Mouse (Mus musculus) ES-E14 (cell line): ENCODE results near the gene Ccnt2. TPM values are rescaled to one million over a fixed set of nuclear protein-coding genes. Genes with fewer than 3 reads are reported as not detected.
"Not testable (repeated sequence)": the region's sequence is repeated elsewhere in the genome, so short reads cannot be mapped to it uniquely, and the experiment has no call there.

Experiments
- DNase-seq: peaks from one replicate; pipeline ENCODE4 v3.0.0-alpha.2; 2013; ENCODE audit warnings: low read depth, low spot score
- H3K27ac ChIP-seq: 2 replicates; pipeline ENCODE4 v1.5.1; 2012; ENCODE audit warnings: low read depth, mild to moderate bottlenecking, low read length, moderate library complexity, mixed read lengths; ENCODE audit not compliant: poor library complexity, insufficient read depth, severe bottlenecking
- H3K36me3 ChIP-seq: 2 replicates; pipeline ENCODE4 v1.6.1; 2012; ENCODE audit warnings: mild to moderate bottlenecking, low read length, moderate library complexity, mixed read lengths; ENCODE audit not compliant: control insufficient read depth, poor library complexity, insufficient read depth, severe bottlenecking
- H3K4me1 ChIP-seq, 2 experiments: fragments of 150-350 bp in 1 of 2; sonication (generic) in 1 of 2; 2 replicates each; pipeline ENCODE4 v1.6.1; 2012; ENCODE audit warnings: low read length in 2 of 2, mild to moderate bottlenecking in 1 of 2, mixed read lengths in 1 of 2; ENCODE audit not compliant: control insufficient read depth in 2 of 2, insufficient read depth in 2 of 2, poor library complexity in 1 of 2
- H3K4me3 ChIP-seq, 2 experiments: fragments of 150-350 bp in 1 of 2; sonication (generic) in 1 of 2; 2 replicates each; pipeline ENCODE4 v1.5.1; 2012; ENCODE audit warnings: low read length in 2 of 2, low read depth in 1 of 2, mild to moderate bottlenecking in 1 of 2, mixed read lengths in 1 of 2; ENCODE audit not compliant: insufficient read depth in 1 of 2, poor library complexity in 1 of 2, severe bottlenecking in 1 of 2
- H3K9ac ChIP-seq: 2 replicates; pipeline ENCODE4 v1.6.1; 2012; ENCODE audit warnings: low read depth, mild to moderate bottlenecking, low read length, mixed read lengths; ENCODE audit not compliant: poor library complexity, insufficient read depth, severe bottlenecking
- H3K9me3 ChIP-seq: fragments of 150-350 bp; sonication (generic); 2 replicates; pipeline ENCODE4 v1.6.1; 2012; ENCODE audit warnings: low read depth, mild to moderate bottlenecking, low read length; ENCODE audit not compliant: control insufficient read depth, insufficient read depth
- CHD2 ChIP-seq: IDR thresholded peaks from 2 replicates; pipeline ENCODE4 v1.6.1; 2014; ENCODE audit warnings: mild to moderate bottlenecking, low read depth, low read length, inconsistent platforms
- HCFC1 ChIP-seq: IDR thresholded peaks from 2 replicates; pipeline ENCODE4 v1.6.1; 2012; ENCODE audit warnings: low read length, inconsistent platforms, borderline replicate concordance; ENCODE audit not compliant: insufficient read depth
- MAFK ChIP-seq: IDR thresholded peaks from 2 replicates; pipeline ENCODE4 v1.6.1; 2014; ENCODE audit warnings: mild to moderate bottlenecking, low read depth, low read length, inconsistent platforms; ENCODE audit not compliant: insufficient read depth
- ZC3H11A ChIP-seq: IDR thresholded peaks from 2 replicates; pipeline ENCODE4 v1.6.1; 2012; ENCODE audit warnings: low read depth, mild to moderate bottlenecking, inconsistent platforms, low read length, borderline replicate concordance
- ZNF384 ChIP-seq: IDR thresholded peaks from 2 replicates; pipeline ENCODE4 v1.6.1; 2012; ENCODE audit warnings: low read depth, low read length, inconsistent platforms
- in situ Hi-C, 2 experiments: fragments of 600-800 bp; cut with MboI; formaldehyde crosslinking; loops; one replicate each; pipeline ENCODE4 v1.15.1; 2025; ENCODE audit warnings: low sequenced_read_pairs in 2 of 2, inconsistent platforms in 1 of 2; ENCODE audit not compliant: unreplicated experiment in 2 of 2
- total RNA-seq: library from RNA; depleted of rRNA; stranded (reverse); fragments of 300-350 nt; gene quantifications from 2 replicates; pipeline ENCODE4 v1.2.3, GENCODE M21; 2012

The Ccnt2 gene
- total RNA-seq, 1 experiment = 56.6 TPM

DNA sequence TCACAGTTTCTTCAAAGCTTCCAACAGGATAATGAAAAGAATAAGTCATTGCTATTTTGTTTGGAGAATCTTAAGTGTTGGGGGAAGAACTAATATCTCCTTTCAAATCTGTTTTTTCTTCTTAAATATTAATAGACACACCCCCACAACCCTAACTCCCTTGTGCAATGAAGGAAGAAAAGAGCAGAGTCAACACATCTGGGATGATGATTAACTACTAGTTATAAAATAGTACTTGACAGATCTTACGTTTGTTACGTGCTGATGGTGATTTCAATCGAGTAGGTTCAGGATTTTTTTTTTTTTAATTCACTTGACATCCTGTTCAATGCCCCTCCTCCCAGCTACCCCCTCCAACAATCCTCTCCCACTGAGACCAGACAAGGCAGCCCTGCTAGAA lies 38.6 kb upstream of the Ccnt2 start:
- DNase-seq = no peak
- Histone ChIP-seq H3K9ac (no peak overlapping the region), H3K4me1 (no peaks in the 10 kb centered on the region), H3K9me3 (no peaks in the 10 kb centered on the region), H3K27ac (no peak overlapping the region), H3K36me3 (no peaks in the 10 kb centered on the region), H3K4me3 (no peak overlapping the region)
- in situ Hi-C loops = no loop called here
- no peak for TF ChIP-seq MAFK
- TF ChIP-seq HCFC1 = no peak
- no peak for TF ChIP-seq ZC3H11A
- no peak for TF ChIP-seq ZNF384
- TF ChIP-seq CHD2 = no peak

DNA sequence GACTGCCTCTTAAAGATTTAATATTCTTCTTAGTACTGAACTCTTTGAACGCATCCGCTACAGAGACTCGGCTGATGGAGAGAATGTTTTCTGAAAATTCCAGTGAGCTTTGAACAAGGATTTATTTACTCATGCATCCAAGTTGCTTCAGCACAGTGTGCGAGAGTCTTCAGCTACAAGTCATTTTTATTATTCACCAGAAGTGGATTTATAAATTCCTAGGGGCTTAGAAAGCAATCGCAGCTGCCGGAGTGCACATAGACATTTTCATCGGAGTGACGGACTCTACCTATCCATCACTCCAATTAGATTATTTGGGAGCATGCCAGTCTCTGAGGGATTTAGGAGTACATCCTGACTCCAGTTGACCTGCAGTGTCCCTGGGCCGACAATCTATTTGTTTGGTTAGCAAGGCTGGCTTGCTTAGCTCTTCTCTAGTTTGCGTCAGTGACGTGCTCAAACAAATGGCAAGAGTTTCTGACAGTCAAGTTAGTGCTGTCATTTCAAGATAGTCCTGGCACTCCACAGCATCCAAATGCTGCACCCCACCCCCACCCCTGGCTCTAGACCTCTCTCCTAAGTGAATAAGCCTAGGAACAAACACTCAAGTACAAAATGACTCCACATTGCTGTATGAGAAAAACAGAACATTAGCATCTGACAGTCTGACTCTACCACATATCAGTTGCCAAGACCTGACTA lies 23.4 kb upstream of the Ccnt2 start:
- no peak for DNase-seq
- no peak for TF ChIP-seq ZNF384
- TF ChIP-seq ZC3H11A = no peak
- no peak for TF ChIP-seq MAFK
- TF ChIP-seq CHD2 = no peak
- TF ChIP-seq HCFC1 = no peak
- H3K4me1 ChIP-seq = no peaks in the 10 kb centered on the region
- no peaks in the 10 kb centered on the region for H3K9me3 ChIP-seq
- in situ Hi-C loops = loop anchor here (10.0 to 25.0 kb wide), 2 partner anchors 238 to 246 kb away; no protein-coding TSS in a partner anchor
- H3K27ac ChIP-seq = no peak overlapping the region
- no peaks in the 10 kb centered on the region for H3K36me3 ChIP-seq
- no peak overlapping the region for H3K4me3 ChIP-seq
- no peak overlapping the region for H3K9ac ChIP-seq

DNA sequence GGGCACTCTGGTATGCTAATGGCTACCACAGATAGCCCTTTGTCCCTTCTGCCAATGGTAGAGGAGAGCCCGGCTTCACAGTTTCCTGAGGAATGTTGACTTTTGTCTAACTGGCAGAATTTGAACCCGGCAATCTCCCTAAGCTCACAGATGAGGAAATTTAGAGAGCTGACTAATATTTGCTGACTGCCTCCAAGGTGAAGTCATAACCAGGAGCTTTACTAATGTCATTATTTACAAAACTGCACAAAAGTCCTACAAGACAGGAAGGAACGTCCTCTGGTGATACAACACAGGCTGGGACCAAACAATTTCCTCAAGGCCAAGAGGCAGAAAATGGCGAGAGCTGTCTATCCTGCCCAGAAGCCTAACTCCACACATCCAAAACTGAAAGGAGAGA lies 18.2 kb upstream of the Ccnt2 start:
- TF ChIP-seq ZC3H11A (no peak), HCFC1 (no peak), ZNF384 (no peak), CHD2 (no peak), MAFK (no peak)
- H3K4me1 ChIP-seq = peaks cover 0 to 2% of the 10 kb centered on the region in 2 experiments; a peak in 1 of 4 replicates
- in situ Hi-C loops = loop anchor here (10.0 to 25.0 kb wide), 2 partner anchors 244 to 251 kb away; no protein-coding TSS in a partner anchor
- H3K36me3 ChIP-seq = no peaks in the 10 kb centered on the region
- DNase-seq = no peak
- H3K9me3 ChIP-seq = no peaks in the 10 kb centered on the region
- H3K4me3 ChIP-seq = no peak overlapping the region
- no peak overlapping the region for H3K27ac ChIP-seq
- H3K9ac ChIP-seq = no peak overlapping the region

GRCm38 (mm10) chr1:127756331-127757163 lies 17.4 kb upstream of the Ccnt2 start:
- Histone ChIP-seq H3K4me3 (no peak overlapping the region), H3K9me3 (no peaks in the 10 kb centered on the region), H3K36me3 (no peaks in the 10 kb centered on the region), H3K4me1 (peaks cover 0 to 2% of the 10 kb centered on the region in 2 experiments; a peak in 1 of 4 replicates), H3K9ac (no peak overlapping the region), H3K27ac (no peak overlapping the region)
- TF ChIP-seq HCFC1 = no peak
- TF ChIP-seq ZNF384 = no peak
- TF ChIP-seq CHD2 = no peak
- TF ChIP-seq MAFK = no peak
- no peak for TF ChIP-seq ZC3H11A
- in situ Hi-C loops = loop anchor here (10.0 to 25.0 kb wide), 2 partner anchors 244 to 252 kb away; no protein-coding TSS in a partner anchor
- no peak for DNase-seq

DNA sequence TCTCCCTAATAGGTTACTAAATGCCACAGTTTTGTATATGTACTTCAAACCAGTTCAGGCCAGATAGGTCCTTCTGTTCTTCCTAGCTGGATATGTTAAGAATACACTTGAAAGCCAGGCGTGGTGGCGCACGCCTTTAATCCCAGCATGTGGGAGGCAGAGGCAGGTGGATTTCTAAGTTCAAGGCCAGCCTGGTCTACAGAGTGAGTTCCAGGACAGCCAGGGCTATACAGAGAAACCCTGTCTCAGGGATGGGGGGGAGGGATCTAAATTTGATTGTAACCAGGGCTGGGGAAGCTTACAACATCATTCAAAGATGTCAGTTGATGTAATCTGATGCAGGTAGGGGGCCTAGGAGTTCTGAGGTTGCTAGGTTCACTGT lies 16.8 kb upstream of the Ccnt2 start:
- DNase-seq, H3K4me3 ChIP-seq, H3K9me3 ChIP-seq, H3K9ac ChIP-seq, H3K27ac ChIP-seq, H3K4me1 ChIP-seq, H3K36me3 ChIP-seq: not testable (repeated sequence)
- in situ Hi-C loops = loop anchor here (10.0 to 25.0 kb wide), 2 partner anchors 245 to 252 kb away; no protein-coding TSS in a partner anchor
